Mouse (Mus musculus): Measurements from ENCODE around the gene Vps33a. TPM values are rescaled to one million over a fixed set of nuclear protein-coding genes. Genes with fewer than 3 reads are reported as not detected.
"Not testable (repeated sequence)": the region's sequence is repeated elsewhere in the genome, so short reads cannot be mapped to it uniquely, and the experiment has no call there.

Vps33a gene
- polyA plus RNA-seq, 1 experiment from 2014 or later: 18.7 TPM

DNA sequence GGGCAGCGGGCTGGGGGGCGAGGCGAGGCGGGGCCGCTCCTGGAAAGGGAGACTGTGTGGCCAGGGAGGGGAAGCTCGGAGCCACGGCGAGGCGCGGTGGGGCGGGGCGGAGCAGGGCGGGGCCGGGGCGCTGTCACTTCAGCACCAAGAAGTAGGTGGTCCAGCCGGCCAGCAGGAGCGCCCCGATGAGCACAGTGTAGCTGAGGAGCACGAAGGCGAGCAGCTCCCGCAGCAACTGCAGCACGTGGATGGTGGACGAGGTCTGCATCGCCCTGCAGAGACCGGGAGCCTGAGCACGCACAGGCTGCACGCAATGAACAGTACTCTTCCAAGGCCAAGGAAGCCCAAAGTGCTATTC, 48.5 kb downstream of the Vps33a start:
- Histone ChIP-seq H3K36me3 (replicated peaks) (peaks cover 33% of the 10 kb centered on the region), H3K4me3 (replicated peaks) (peak overlapping the region; percentile 85), H3K4me2 (peak overlapping the region; percentile 96), H3K27me3 (no peaks in the 10 kb centered on the region), H3K9me3 (replicated peaks) (no peaks in the 10 kb centered on the region), H3K4me1 (replicated peaks) (peaks cover 35% of the 10 kb centered on the region), H3K9ac (peak overlapping the region; percentile 71), H3K27ac (replicated peaks) (peak overlapping the region; percentile 81)
- ATAC-seq (ENCODE audit: insufficient read depth): peak; percentile 94
- WGBS (ENCODE audit: insufficient replicate concordance): under 1% methylated on average over 27 of the region's 27 CpGs

DNA sequence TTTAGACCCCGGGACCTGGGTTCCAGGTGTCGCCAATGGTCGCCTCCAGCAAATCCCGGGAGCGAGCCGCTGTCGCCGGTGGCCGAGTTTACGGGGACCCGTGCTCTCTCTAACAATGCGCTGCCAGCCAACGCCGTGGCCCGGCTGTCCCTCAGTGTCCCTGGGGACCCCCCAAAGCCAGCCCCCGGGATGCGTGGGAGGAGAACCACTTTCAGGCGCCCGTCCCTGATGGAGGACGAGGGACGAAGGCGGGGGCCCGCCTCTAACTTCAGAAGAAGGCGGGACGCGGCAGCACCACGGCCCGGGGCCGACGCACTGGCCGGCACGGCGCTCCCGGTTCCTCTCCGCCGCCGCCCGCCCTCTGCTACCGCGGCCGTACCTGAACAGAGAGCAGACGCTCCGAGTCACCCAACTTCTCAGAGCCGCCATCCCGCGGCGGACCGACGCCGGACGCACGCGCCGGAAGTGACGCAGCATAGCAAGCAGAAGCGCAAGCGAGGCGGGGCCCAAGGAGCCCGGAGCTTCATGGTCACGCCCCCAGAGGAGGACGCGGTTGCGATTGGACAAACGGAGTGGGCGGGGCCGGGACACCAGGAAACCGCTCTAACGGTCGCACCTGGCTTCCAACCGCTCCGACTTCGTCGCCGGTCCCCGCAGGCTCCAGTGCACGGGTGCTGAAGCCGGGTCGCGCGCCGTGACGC, 49.0 kb downstream of the Vps33a start, which contains the start of gene Diablo:
TSS of gene Diablo (minus strand) at position 485 of the 701 bp plus-strand sequence.
- peak; percentile 93 for ATAC-seq (ENCODE audit: insufficient read depth)
- no peaks in the 10 kb centered on the region for H3K27me3 ChIP-seq
- H3K9me3 ChIP-seq (replicated peaks): no peaks in the 10 kb centered on the region
- H3K4me2 ChIP-seq: peak within 1 kb of the TSS; percentile 96
- H3K4me1 ChIP-seq (replicated peaks): peaks cover 35% of the 10 kb centered on the region
- peak within 1 kb of the TSS; percentile 81 for H3K27ac ChIP-seq (replicated peaks)
- H3K36me3 ChIP-seq (replicated peaks): peaks cover 33% of the 10 kb centered on the region
- H3K4me3 ChIP-seq (replicated peaks): peak within 1 kb of the TSS; percentile 85
- H3K9ac ChIP-seq: peak within 1 kb of the TSS; percentile 82
- under 1% methylated on average over 82 of the region's 82 CpGs for WGBS (ENCODE audit: insufficient replicate concordance)

DNA sequence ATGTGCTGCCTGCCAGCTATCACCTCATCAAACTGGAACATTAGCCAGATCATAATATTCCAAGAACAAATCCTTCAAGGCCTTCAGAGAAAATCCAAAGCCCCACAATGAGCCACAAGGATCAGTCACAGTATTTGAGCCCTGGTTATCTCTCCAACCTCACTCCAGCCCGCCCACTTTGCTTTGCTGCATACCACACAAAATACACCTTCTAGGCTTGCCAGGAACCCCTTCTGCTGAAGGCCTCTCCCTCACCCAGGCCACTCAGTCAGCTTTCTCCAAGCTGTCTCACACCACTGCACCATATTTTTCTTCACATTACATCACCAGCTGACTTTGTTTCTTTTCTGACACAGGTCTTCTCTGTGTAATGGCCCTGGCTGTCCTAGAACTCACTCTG, 50.7 kb downstream of the Vps33a start:
- peaks cover 35% of the 10 kb centered on the region for H3K36me3 ChIP-seq (replicated peaks)
- H3K9me3 ChIP-seq (replicated peaks): no peaks in the 10 kb centered on the region
- H3K9ac ChIP-seq: no peak overlapping the region; the same call in 1 of the 2 replicates
- ATAC-seq (ENCODE audit: insufficient read depth): no peak
- 43% methylated on average over 1 of the region's 1 CpGs for WGBS (ENCODE audit: insufficient replicate concordance)
- H3K27ac ChIP-seq (replicated peaks): no peak overlapping the region
- H3K27me3 ChIP-seq: no peaks in the 10 kb centered on the region
- peak overlapping the region; percentile 96 for H3K4me2 ChIP-seq
- H3K4me1 ChIP-seq (replicated peaks): peaks cover 35% of the 10 kb centered on the region
- H3K4me3 ChIP-seq (replicated peaks): peak overlapping the region; percentile 85; the same call in 1 of the 2 replicates

DNA sequence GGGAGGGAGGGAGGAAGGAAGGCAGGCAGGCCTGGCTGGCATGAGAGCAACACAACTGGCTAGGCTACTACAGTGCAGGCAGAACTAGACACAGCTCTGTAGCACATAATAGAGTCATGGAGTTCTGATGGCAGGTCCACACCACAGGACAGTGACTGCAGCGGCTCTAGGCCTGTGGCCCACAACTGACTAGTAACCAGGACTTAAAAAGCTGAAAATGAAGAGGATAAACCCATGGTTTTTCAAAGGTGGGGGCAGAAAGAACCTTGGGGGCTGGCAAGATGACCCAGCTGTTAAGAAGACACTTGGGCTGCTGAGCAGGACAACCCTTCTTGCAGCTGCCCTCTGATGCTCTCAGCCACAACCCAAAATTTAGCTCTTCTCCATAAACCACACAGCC, 51.2 kb downstream of the Vps33a start:
- H3K36me3 ChIP-seq (replicated peaks): peaks cover 41% of the 10 kb centered on the region
- H3K27me3 ChIP-seq: no peaks in the 10 kb centered on the region
- H3K9me3 ChIP-seq (replicated peaks): no peaks in the 10 kb centered on the region
- WGBS (ENCODE audit: insufficient replicate concordance): 83% methylated on average over 1 of the region's 1 CpGs
- H3K9ac ChIP-seq: no peak overlapping the region
- H3K27ac ChIP-seq (replicated peaks): no peak overlapping the region
- ATAC-seq (ENCODE audit: insufficient read depth): no peak
- H3K4me3 ChIP-seq (replicated peaks): no peak overlapping the region
- peaks cover 35% of the 10 kb centered on the region for H3K4me1 ChIP-seq (replicated peaks)
- no peak overlapping the region for H3K4me2 ChIP-seq

DNA sequence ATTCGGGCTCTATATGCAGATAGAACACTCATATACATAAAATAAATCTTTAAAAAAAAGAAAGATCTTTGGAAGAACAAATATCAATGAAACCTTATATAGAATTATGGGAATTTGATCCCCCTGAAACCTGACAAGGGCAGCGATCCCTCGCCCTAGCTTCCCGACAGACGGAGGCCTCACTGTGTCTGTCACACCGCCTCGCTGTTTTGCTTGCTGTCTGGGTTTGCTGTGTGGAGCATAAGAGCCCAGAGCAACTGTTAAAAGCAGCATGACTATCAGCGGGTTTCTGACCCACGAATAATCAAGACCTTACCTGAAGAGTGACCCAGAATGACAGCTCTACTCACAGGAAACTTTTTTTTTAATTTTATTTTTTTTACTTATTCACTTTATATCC, 52.2 kb downstream of the Vps33a start:
- 86% methylated on average over 9 of the region's 9 CpGs for WGBS (ENCODE audit: insufficient replicate concordance)
- no peaks in the 10 kb centered on the region for H3K27me3 ChIP-seq

DNA sequence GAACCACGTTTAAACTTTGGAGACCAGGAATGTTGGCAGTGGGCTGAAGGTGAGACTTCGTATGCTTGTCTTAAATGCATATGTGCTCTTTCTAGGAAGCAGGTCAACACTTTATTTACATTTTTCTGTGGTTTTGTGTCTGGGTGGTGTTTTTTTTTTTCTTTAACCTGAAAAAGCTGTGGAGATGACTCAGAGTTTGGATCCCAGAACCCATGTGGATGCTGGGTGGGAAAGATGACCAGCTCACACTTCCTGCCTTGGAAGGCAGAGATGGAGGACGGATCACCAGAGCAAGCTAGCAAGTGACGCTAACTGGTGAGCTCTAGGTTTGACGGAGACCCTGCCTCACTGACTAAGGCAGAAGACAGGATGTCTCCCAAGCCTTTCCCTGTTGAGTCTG, 58.0 kb downstream of the Vps33a start:
- Histone ChIP-seq H3K4me1 (replicated peaks) (peaks cover 15% of the 10 kb centered on the region), H3K4me2 (no peak overlapping the region), H3K27ac (replicated peaks) (no peak overlapping the region), H3K36me3 (replicated peaks) (peaks cover 46% of the 10 kb centered on the region), H3K27me3 (peaks cover 13% of the 10 kb centered on the region), H3K4me3 (replicated peaks) (no peak overlapping the region), H3K9me3 (replicated peaks) (no peaks in the 10 kb centered on the region), H3K9ac (no peak overlapping the region)
- WGBS (ENCODE audit: insufficient replicate concordance): 75% methylated on average over 5 of the region's 5 CpGs
- no peak for ATAC-seq (ENCODE audit: insufficient read depth)

More for the DNA sequence above, 52.2 kb downstream of the Vps33a start:
- Histone ChIP-seq H3K4me1 (replicated peaks) (peaks cover 34% of the 10 kb centered on the region), H3K9me3 (replicated peaks) (no peaks in the 10 kb centered on the region), H3K4me2 (no peak overlapping the region), H3K36me3 (replicated peaks) (peaks cover 50% of the 10 kb centered on the region), H3K27ac (replicated peaks) (no peak overlapping the region), H3K4me3 (replicated peaks) (no peak overlapping the region), H3K9ac (no peak overlapping the region)
- no peak for ATAC-seq (ENCODE audit: insufficient read depth)

DNA sequence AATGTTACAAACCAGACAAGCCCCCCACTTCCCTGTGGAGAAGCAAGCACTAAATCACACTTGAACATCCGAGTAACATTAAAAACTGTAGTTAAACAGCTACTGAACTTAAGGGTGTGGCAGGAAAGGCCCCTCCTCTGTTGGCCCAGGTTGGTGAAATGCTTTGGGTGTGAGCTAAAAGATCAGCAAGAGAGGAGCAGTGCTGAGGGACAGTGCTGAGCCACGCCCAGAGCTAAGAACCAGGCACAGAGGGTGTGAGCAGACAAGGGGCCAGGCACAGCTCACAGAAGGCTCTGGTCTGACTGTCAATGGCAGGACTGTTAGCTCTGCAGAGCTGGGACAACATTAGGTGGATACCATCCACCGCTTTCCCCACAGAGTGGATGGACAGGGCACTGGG, 60.7 kb downstream of the Vps33a start:
- peak; percentile 65 for ATAC-seq (ENCODE audit: insufficient read depth)
- H3K27ac ChIP-seq (replicated peaks): no peak overlapping the region
- H3K9ac ChIP-seq: no peak overlapping the region
- no peak overlapping the region for H3K4me2 ChIP-seq
- H3K27me3 ChIP-seq: peaks cover 40% of the 10 kb centered on the region
- H3K9me3 ChIP-seq (replicated peaks): no peaks in the 10 kb centered on the region
- H3K4me3 ChIP-seq (replicated peaks): no peak overlapping the region
- H3K4me1 ChIP-seq (replicated peaks): peaks cover 31% of the 10 kb centered on the region
- H3K36me3 ChIP-seq (replicated peaks): peaks cover 20% of the 10 kb centered on the region
- WGBS (ENCODE audit: insufficient replicate concordance): 38% methylated on average over 3 of the region's 3 CpGs

DNA sequence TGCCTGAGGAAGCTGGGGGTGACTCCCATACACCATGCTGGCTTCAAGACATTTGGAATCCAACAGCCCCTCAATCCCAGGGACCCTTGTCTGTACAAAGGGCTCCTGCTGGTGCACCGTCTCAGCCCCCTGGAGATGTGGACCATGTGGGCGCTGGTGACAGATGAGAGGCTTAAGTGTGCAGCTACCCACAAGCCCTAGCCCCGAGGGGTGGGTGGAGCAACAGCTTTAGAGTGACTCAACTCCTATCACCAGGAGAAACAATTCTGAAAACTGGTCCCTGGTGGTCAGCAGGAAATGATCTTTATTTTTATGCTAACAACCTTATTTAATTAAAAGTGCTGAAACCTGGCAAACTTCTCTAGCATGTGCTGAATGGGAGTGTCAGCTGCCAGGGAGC, 61.4 kb downstream of the Vps33a start:
- H3K4me1 ChIP-seq (replicated peaks): peaks cover 31% of the 10 kb centered on the region
- not testable (repeated sequence) for H3K9me3 ChIP-seq (replicated peaks); H3K27ac ChIP-seq (replicated peaks); H3K9ac ChIP-seq; H3K4me3 ChIP-seq (replicated peaks); ATAC-seq (ENCODE audit: insufficient read depth); H3K4me2 ChIP-seq
- H3K36me3 ChIP-seq (replicated peaks): peaks cover 13% of the 10 kb centered on the region
- 55% methylated on average over 3 of the region's 3 CpGs for WGBS (ENCODE audit: insufficient replicate concordance)
- H3K27me3 ChIP-seq: peaks cover 46% of the 10 kb centered on the region

DNA sequence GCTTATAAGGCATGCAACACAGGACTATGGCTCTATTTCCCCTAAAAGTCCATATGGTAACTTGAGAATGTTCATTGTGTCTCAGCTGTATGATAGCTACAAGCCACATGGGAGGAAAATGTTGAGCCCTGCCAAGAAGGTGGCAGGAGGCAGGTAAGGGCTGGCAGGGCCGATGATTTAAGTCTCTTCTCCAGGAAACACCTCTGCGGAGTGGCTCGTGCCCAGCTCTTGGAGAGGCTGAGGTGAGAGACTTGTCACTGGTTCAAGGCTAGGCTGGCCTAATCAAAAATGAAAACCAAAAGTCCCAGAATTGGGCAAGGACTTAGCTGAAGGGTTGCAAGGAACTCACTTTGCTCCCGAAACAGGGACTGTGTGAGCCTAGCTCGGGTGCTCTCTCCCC, 62.7 kb downstream of the Vps33a start, which contains the start of gene B3gnt4:
TSS of gene B3gnt4 (plus strand) at position 301 of the 400 bp plus-strand sequence.
- no peak within 1 kb of the TSS for H3K4me3 ChIP-seq (replicated peaks)
- no peak within 1 kb of the TSS for H3K9ac ChIP-seq
- H3K9me3 ChIP-seq (replicated peaks): no peaks in the 10 kb centered on the region
- H3K27ac ChIP-seq (replicated peaks): no peak within 1 kb of the TSS
- peaks cover 52% of the 10 kb centered on the region for H3K27me3 ChIP-seq
- peaks cover 31% of the 10 kb centered on the region for H3K4me1 ChIP-seq (replicated peaks)
- peaks cover 3% of the 10 kb centered on the region for H3K36me3 ChIP-seq (replicated peaks)
- H3K4me2 ChIP-seq: no peak within 1 kb of the TSS
- 78% methylated on average over 5 of the region's 5 CpGs for WGBS (ENCODE audit: insufficient replicate concordance)
- no peak for ATAC-seq (ENCODE audit: insufficient read depth)

DNA sequence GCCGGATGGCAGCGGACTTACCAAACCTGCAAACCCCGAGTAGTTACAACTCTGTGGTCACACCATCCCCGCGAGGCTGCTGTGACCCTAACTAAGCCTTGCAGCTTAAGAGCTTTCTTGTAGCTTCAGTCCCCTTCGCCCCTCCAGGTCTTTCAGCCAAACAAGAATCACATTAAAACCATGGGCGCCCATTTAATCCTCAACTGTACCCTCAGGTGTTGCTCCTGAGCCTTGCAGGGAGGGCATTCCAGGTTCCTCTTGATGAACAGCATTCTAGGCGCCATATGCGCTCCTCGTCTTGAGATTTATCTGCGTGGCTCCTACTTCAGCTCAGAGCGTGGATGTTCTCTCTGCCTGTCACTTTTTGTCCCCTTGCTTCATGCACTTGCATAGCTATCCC, 63.9 kb downstream of the Vps33a start:
- peak overlapping the region; percentile 17; the same call in 1 of the 2 replicates for H3K9ac ChIP-seq
- no peak for ATAC-seq (ENCODE audit: insufficient read depth)

DNA sequence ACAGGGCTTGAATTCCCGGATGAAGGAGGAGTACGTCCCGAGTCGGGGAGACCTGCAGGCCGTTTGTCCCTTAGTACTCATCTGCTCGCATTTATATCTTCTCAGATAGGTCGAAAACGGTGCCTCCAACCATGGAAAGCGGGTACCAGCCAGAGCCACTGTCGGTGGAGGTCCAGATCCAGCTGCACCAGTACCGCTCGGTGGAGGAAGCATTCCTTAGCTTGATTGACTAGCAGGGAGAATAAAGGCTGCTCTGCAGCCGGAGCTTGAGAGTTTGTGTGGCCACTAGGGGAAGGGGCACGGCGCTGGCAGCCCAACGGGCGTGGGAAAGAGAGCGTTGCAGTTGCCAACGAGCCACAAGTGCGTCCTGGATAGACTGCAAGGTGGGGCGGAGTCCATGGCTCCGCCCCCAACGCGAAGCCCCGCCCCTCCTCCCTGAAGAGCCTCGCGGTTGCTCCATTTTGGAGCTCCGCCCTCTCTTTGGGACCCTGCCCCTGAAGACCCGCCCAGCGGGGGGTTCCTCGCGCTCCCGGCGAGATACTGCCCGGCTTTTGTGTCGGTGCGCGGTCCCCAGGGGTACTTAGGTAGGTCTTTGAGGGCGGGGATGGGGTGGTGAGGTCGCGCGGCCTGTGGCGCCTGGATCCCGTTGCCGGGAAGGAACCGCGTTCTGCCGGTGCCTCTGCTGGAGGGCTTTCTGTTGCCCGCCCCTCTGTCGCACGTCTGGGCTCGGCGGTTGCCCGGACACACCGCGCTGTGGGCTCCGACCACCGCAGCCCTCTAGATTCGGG, 64.7 kb downstream of the Vps33a start:
- Histone ChIP-seq H3K4me3 (replicated peaks) (peak overlapping the region; percentile 59), H3K9me3 (replicated peaks) (no peaks in the 10 kb centered on the region), H3K27me3 (peaks cover 71% of the 10 kb centered on the region), H3K4me2 (peak overlapping the region; percentile 87), H3K27ac (replicated peaks) (no peak overlapping the region), H3K4me1 (replicated peaks) (peaks cover 31% of the 10 kb centered on the region), H3K9ac (peak overlapping the region; percentile 17; the same call in 1 of the 2 replicates), H3K36me3 (replicated peaks) (no peaks in the 10 kb centered on the region)
- WGBS (ENCODE audit: insufficient replicate concordance): 2% methylated on average over 59 of the region's 59 CpGs
- ATAC-seq (ENCODE audit: insufficient read depth): peak; percentile 73

More for the DNA sequence above, 63.9 kb downstream of the Vps33a start:
- Histone ChIP-seq H3K4me3 (replicated peaks) (peak overlapping the region; percentile 59), H3K4me1 (replicated peaks) (peaks cover 31% of the 10 kb centered on the region), H3K9me3 (replicated peaks) (no peaks in the 10 kb centered on the region), H3K27me3 (peaks cover 63% of the 10 kb centered on the region), H3K4me2 (peak overlapping the region; percentile 87), H3K27ac (replicated peaks) (no peak overlapping the region), H3K36me3 (replicated peaks) (no peaks in the 10 kb centered on the region)
- WGBS (ENCODE audit: insufficient replicate concordance): 7% methylated on average over 12 of the region's 12 CpGs
